Mouse (Mus musculus): ENCODE results near the gene C130050O18Rik. TPM values are rescaled to one million over a fixed set of nuclear protein-coding genes. Genes with fewer than 3 reads are reported as not detected.
A peak's percentile ranks its signal among the peaks of the same experiment; 100 is the strongest.
"Not testable (repeated sequence)": the region's sequence is repeated elsewhere in the genome, so short reads cannot be mapped to it uniquely, and the experiment has no call there.

C130050O18Rik gene
- polyA plus RNA-seq, 1 experiment from 2014 or later = 0.76 TPM

- Histone ChIP-seq H3K4me2 (peak overlapping the region; percentile 81), H3K27ac (peak overlapping the region; percentile 98), H3K9me3 (replicated peaks) (no peaks in the 10 kb centered on the region), H3K36me3 (no peaks in the 10 kb centered on the region), H3K27me3 (no peaks in the 10 kb centered on the region), H3K9ac (peak overlapping the region; percentile 78), H3K4me3 (peak overlapping the region; percentile 81), H3K4me1 (replicated peaks) (peaks cover 92% of the 10 kb centered on the region)
- WGBS = 55% methylated on average over 18 of the region's 18 CpGs
- no peak for ATAC-seq (replicated peaks; ENCODE audit: insufficient number of reproducible peaks, insufficient read depth, low FRiP score, low read depth)
Observed at GRCm38 (mm10) chr5:139381586-139382513, 23.2 kb upstream of the C130050O18Rik start.

GRCm38 (mm10) chr5:139382760-139383159 is 22.3 kb upstream of the C130050O18Rik start:
- Histone ChIP-seq H3K27me3 (no peaks in the 10 kb centered on the region), H3K9me3 (replicated peaks) (no peaks in the 10 kb centered on the region), H3K9ac (peak overlapping the region; percentile 78), H3K27ac (peak overlapping the region; percentile 98), H3K36me3 (no peaks in the 10 kb centered on the region), H3K4me2 (peak overlapping the region; percentile 81), H3K4me1 (replicated peaks) (peaks cover 90% of the 10 kb centered on the region), H3K4me3 (peak overlapping the region; percentile 81)
- ATAC-seq (replicated peaks; ENCODE audit: insufficient number of reproducible peaks, insufficient read depth, low FRiP score, low read depth) = peak; percentile 47
- 5% methylated on average over 8 of the region's 8 CpGs for WGBS

DNA sequence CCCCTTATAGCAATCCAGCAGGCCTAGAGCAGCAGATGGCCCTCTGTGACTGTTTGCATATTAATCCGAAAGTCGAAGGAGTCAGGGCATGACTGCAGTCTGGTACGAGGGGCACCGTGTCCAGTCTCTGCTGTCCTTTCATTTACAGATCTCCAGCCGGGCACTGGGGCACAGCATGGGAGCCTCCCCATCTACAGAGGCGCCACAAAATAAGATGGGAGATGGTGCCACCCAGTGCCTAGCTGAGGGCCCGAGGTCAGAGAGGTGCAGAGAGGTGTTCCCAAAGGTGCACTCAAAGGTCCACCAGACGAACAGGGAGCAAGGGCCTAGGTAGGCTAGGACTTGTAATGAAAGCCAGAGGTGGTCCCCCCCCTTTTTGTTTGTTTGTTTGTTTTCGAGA is 21.8 kb upstream of the C130050O18Rik start:
- 71% methylated on average over 9 of the region's 9 CpGs for WGBS
- ATAC-seq (replicated peaks; ENCODE audit: insufficient number of reproducible peaks, insufficient read depth, low FRiP score, low read depth) = no peak
- H3K4me2 ChIP-seq = peak overlapping the region; percentile 81
- no peaks in the 10 kb centered on the region for H3K27me3 ChIP-seq
- H3K9me3 ChIP-seq (replicated peaks) = no peaks in the 10 kb centered on the region
- H3K27ac ChIP-seq = peak overlapping the region; percentile 98
- peaks cover 90% of the 10 kb centered on the region for H3K4me1 ChIP-seq (replicated peaks)
- no peaks in the 10 kb centered on the region for H3K36me3 ChIP-seq
- peak overlapping the region; percentile 81; the same call in 1 of the 2 replicates for H3K4me3 ChIP-seq
- H3K9ac ChIP-seq = peak overlapping the region; percentile 78

GRCm38 (mm10) chr5:139384531-139384930 is 20.5 kb upstream of the C130050O18Rik start:
- ATAC-seq (replicated peaks; ENCODE audit: insufficient number of reproducible peaks, insufficient read depth, low FRiP score, low read depth) = no peak
- Histone ChIP-seq H3K4me1 (replicated peaks) (peaks cover 91% of the 10 kb centered on the region), H3K36me3 (no peaks in the 10 kb centered on the region), H3K9ac (0 out of 2 replicates have a peak overlapping the region, but pooled peaks have one; percentile 27), H3K9me3 (replicated peaks) (no peaks in the 10 kb centered on the region), H3K4me3 (no peak overlapping the region), H3K27ac (peak overlapping the region; percentile 57), H3K4me2 (peak overlapping the region; percentile 27), H3K27me3 (no peaks in the 10 kb centered on the region)
- 18% methylated on average over 10 of the region's 10 CpGs for WGBS

GRCm38 (mm10) chr5:139386047-139386446 is 19.0 kb upstream of the C130050O18Rik start:
- no peak overlapping the region for H3K4me2 ChIP-seq
- peaks cover 89% of the 10 kb centered on the region for H3K4me1 ChIP-seq (replicated peaks)
- H3K36me3 ChIP-seq = no peaks in the 10 kb centered on the region
- H3K9me3 ChIP-seq (replicated peaks) = no peaks in the 10 kb centered on the region
- no peak overlapping the region for H3K27ac ChIP-seq
- WGBS = 93% methylated on average over 5 of the region's 5 CpGs
- no peak for ATAC-seq (replicated peaks; ENCODE audit: insufficient number of reproducible peaks, insufficient read depth, low FRiP score, low read depth)
- no peaks in the 10 kb centered on the region for H3K27me3 ChIP-seq
- H3K4me3 ChIP-seq = no peak overlapping the region
- no peak overlapping the region for H3K9ac ChIP-seq

DNA sequence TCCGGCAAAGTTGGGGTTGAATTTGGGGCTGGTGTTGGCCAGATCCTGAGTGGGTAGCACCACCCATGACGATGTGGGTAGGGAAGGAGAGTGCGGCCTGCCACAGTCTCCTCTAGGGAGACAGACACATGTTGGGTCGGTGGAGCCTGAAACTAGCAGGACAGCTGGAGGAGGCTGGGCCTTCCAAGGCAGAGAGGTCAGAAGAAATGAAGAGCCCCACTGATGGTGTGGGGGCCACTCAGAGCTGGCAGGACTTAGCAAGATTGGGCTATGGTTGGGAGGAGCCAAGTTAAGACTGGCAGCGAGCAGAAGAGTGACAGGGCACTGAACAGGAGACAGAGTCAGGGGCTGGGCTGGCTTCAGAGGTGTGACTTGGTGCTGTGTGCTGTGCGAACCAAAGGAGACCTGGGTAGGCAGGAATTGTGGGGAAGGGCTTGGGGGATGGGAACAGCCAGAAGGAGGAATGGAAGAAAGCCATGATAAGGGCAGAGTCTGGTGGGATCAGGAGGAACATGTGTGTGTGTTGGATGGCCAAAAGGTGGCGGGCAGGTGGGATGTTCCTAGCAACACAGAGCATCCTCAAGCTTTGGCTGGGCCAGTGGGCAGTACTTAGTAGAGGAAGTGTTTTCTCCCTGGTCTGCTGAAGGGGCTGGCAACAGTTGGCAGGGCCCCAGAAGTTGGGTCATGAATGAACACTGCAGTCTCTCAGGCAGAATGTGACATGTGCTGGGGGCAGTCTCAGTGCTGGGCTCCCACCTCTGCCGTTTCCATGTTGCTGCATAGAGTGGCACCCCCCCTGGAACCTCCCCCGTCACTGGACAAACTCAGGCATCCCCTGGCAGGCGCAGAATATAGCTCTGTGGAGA is 17.5 kb upstream of the C130050O18Rik start:
- Histone ChIP-seq H3K4me2 (no peak overlapping the region; the same call in 1 of the 2 replicates), H3K4me1 (replicated peaks) (peaks cover 81% of the 10 kb centered on the region), H3K4me3 (no peak overlapping the region), H3K36me3 (peaks cover 4% of the 10 kb centered on the region; the same call in 1 of the 2 replicates), H3K9me3 (replicated peaks) (no peaks in the 10 kb centered on the region), H3K27me3 (no peaks in the 10 kb centered on the region), H3K9ac (no peak overlapping the region), H3K27ac (peak overlapping the region; percentile 60)
- no peak for ATAC-seq (replicated peaks; ENCODE audit: insufficient number of reproducible peaks, insufficient read depth, low FRiP score, low read depth)
- WGBS = 71% methylated on average over 10 of the region's 10 CpGs

GRCm38 (mm10) chr5:139388195-139388570 is 16.9 kb upstream of the C130050O18Rik start:
- Histone ChIP-seq H3K4me1 (replicated peaks) (peaks cover 75% of the 10 kb centered on the region), H3K36me3 (peaks cover 10% of the 10 kb centered on the region; the same call in 1 of the 2 replicates), H3K4me3 (no peak overlapping the region), H3K27me3 (no peaks in the 10 kb centered on the region), H3K27ac (peak overlapping the region; percentile 60), H3K9me3 (replicated peaks) (no peaks in the 10 kb centered on the region), H3K9ac (no peak overlapping the region), H3K4me2 (no peak overlapping the region; the same call in 1 of the 2 replicates)
- WGBS = 54% methylated on average over 4 of the region's 4 CpGs
- ATAC-seq (replicated peaks; ENCODE audit: insufficient number of reproducible peaks, insufficient read depth, low FRiP score, low read depth) = no peak

DNA sequence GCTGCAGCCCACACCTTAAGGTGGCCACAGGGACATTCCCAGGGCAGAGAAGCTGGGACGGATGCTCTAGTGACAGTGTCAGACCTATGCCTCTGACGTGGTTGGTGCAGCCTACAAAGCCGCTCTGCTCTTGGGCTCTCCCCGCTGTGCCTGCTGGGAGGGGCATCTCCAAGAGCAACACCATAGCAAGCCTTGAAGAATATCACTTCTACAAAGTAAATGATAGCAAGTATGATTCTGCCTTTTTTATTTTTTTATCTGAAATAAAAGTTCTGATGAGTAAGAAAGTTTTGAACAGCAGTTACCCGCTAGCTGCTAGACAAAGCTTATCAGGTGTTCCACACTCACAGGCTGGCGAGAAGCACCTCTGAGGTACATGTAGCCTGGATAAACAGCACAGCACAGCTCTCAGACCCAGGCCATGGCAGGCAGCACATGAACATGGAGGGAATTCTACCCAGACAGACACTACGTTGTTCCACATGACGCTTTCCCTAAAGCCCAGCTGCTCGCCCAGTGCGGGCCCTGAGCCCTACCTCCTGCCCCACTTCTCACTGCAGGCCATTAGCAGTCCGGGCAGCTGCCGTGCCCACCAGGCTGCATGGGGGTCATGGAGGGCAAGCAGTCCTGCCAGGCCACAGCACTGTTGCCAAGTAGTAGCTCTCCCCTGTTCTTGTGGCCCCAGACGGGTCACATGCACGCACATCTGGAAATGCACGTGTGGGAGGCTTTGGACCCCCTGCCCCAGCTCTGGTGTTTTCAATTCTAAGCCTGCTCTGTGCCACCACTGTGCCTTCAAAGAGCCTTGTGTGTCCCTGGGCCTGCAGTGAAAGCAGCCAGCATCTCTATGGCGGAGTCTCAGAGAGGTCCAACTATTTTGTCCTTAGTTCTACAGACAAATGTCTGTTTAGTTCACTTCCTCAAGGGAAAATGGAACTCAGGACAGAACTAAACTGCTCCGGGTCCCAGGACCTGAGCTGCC is 16.1 kb upstream of the C130050O18Rik start:
- Histone ChIP-seq H3K9me3 (replicated peaks) (no peaks in the 10 kb centered on the region), H3K4me2 (no peak overlapping the region), H3K27ac (peak overlapping the region; percentile 60), H3K27me3 (no peaks in the 10 kb centered on the region), H3K36me3 (peaks cover 18% of the 10 kb centered on the region), H3K4me1 (replicated peaks) (peaks cover 68% of the 10 kb centered on the region), H3K4me3 (no peak overlapping the region), H3K9ac (0 out of 2 replicates have a peak overlapping the region, but pooled peaks have one; percentile 14)
- 77% methylated on average over 17 of the region's 17 CpGs for WGBS
- no peak for ATAC-seq (replicated peaks; ENCODE audit: insufficient number of reproducible peaks, insufficient read depth, low FRiP score, low read depth)

- H3K9ac ChIP-seq = 0 out of 2 replicates have a peak overlapping the region, but pooled peaks have one; percentile 14
- peak; percentile 50; the same call in 1 of the 2 replicates for ATAC-seq (replicated peaks; ENCODE audit: insufficient number of reproducible peaks, insufficient read depth, low FRiP score, low read depth)
- no peak overlapping the region for H3K4me3 ChIP-seq
- H3K4me2 ChIP-seq = no peak overlapping the region
- no peaks in the 10 kb centered on the region for H3K9me3 ChIP-seq (replicated peaks)
- H3K27me3 ChIP-seq = no peaks in the 10 kb centered on the region
- 28% methylated on average over 6 of the region's 6 CpGs for WGBS
- H3K4me1 ChIP-seq (replicated peaks) = peaks cover 64% of the 10 kb centered on the region
- H3K36me3 ChIP-seq = peaks cover 21% of the 10 kb centered on the region
- H3K27ac ChIP-seq = peak overlapping the region; percentile 60
Observed at GRCm38 (mm10) chr5:139389676-139390061, 15.4 kb upstream of the C130050O18Rik start.

- not testable (repeated sequence) for H3K4me2 ChIP-seq; H3K4me3 ChIP-seq; H3K9me3 ChIP-seq (replicated peaks); H3K27me3 ChIP-seq; ATAC-seq (replicated peaks; ENCODE audit: insufficient number of reproducible peaks, insufficient read depth, low FRiP score, low read depth); H3K27ac ChIP-seq; H3K9ac ChIP-seq
- WGBS = 62% methylated on average over 5 of the region's 5 CpGs
- Histone ChIP-seq H3K4me1 (replicated peaks) (peaks cover 56% of the 10 kb centered on the region), H3K36me3 (peaks cover 21% of the 10 kb centered on the region)
Observed at GRCm38 (mm10) chr5:139390324-139391119, 14.6 kb upstream of the C130050O18Rik start.

Measured in heart, embryonic 15.5 days (tissue).